Mouse (Mus musculus): ENCODE data around the gene Pde2a.
"Not testable (repeated sequence)": the region's sequence is repeated elsewhere in the genome, so short reads cannot be mapped to it uniquely, and the experiment has no call there.

Gene Pde2a

DNA sequence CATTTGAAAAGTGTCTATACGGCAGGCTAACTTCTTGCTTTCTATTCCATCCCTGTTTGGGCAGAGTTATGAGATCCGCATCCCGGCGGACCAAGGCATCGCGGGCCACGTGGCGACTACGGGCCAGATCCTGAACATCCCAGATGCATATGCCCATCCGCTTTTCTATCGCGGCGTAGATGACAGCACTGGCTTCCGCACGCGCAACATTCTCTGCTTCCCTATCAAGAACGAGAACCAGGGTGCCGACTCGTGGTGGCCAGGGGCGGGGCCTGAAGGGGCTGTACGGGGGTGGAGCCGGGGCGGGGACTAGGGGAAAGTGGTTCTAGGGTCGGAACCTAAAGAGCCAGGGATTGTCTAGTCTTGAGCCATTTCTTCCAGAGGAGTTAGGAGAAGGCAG lies 83.0 kb downstream of the Pde2a start:
- DNase-seq (ENCODE audit: extremely low read depth, low read depth, low spot score), result no peak

DNA sequence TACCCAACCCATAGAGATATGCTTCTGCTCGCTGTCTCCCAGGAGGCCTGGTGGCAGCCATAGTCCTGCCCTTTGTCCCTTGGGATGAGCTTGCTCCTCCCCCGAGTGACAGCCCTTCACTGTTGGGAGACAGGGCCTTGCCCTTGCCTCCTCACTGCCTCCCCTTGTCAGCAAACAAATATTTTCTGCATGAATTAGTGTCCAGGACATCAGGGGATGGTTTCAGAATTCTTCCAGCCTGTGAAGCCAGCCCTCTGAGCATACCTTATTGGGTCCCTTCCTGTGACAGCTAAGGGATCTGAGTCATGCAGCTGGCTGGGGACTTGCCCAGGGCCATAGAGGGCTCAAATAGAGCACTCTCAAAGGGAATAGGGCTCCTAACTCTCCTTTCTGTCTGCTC lies 87.7 kb downstream of the Pde2a start:
- no peak for DNase-seq (ENCODE audit: extremely low read depth, low read depth, low spot score)

DNA sequence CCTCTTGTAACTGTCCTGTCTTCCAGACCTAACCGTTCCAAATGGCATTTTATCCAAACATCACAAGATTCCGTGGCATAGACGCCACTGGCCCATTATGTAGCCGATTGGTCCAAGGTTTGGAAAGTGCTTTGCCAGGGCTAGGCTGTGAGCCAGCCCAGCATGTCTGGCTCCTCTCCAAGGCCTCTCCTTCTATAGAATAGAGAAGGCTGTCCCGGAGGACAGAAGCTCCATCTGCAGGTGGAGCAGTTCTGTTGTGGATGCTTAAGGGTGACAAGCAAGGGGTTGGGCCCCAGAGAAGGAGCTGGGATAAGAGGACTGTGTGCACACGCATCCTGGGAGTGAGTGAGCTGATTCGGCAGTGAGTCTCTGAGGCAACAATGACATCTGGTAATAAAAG lies 92.2 kb downstream of the Pde2a start:
- no peak for DNase-seq (ENCODE audit: extremely low read depth, low read depth, low spot score)

DNA sequence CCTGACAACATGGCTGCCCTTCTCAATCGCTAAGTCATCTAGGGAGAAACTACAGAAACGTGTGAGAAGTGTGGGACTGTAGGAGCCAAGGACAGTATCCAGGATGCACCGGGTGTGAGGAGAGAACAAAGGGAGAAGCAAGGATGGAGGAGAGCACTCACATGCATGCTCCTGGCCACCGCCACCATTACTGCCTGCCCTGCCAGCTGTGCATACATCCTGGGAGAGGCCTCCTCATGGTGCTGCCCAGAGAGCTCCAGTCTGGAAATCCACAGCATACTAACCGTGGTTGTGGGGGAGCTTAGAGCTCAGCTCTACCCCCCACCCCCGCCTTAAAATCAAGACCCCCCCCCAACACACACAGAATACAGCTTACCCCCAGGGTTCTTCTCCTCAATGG lies 93.3 kb downstream of the Pde2a start:
- DNase-seq (ENCODE audit: extremely low read depth, low read depth, low spot score), result no peak

DNA sequence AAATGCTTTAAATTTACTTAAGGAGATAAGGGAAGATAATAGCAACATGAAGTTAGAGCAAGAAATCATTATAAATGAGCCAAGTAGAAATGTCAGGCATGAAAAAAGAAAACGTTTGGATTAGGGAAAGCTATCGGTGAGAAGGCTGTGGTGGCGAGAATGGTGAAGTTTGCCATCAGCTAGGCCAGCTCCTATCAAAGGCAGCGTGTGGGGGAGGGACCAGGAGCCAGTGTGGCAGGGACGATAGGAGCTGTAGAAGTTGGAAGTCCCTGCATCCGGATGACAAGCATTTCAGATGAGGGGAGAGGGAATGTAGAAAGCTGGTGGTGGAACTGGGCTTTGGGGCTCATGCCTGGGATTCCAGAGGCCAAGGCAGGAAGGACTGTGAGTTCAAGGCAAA lies 93.8 kb downstream of the Pde2a start:
- no peak for DNase-seq (ENCODE audit: extremely low read depth, low read depth, low spot score)

DNA sequence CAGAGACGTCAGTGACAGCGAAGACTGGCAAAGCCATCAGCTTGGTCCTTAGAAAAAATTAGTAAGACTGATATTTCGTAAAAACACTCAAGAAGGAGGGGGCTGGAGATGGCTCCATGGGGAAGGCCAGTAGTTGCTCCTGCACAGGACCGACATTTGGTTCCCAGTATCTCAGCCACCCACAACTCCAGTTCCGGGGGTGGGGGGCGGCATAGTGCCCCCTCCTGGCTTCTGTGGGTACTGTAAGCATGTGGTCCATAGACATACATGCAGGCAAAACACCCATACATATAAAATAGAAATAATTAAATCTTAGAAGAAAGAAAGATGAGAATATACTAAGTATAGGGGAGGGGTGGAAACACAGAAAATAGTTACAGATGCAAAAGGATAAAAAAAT lies 95.0 kb downstream of the Pde2a start:
- DNase-seq (ENCODE audit: extremely low read depth, low read depth, low spot score), result no peak

DNA sequence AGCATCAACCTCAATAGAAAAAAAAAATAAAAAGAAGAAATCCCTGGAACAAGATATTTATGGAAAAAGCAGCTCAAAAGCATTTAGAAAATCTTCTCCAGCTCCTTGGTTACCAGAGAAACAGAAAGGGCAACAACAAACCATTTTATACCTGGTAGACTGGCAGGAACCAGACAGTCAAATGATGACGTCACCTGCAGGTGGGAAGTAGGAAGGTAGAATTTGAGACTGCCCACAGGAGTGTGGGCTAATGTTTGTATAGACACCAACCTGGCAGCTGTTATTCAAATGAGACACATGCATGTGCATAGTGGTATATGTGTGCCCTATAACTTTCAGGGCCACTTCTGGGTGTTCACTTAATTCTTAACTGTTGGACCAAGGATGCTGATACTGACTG lies 100.2 kb downstream of the Pde2a start:
- DNase-seq (ENCODE audit: extremely low read depth, low read depth, low spot score), result no peak

DNA sequence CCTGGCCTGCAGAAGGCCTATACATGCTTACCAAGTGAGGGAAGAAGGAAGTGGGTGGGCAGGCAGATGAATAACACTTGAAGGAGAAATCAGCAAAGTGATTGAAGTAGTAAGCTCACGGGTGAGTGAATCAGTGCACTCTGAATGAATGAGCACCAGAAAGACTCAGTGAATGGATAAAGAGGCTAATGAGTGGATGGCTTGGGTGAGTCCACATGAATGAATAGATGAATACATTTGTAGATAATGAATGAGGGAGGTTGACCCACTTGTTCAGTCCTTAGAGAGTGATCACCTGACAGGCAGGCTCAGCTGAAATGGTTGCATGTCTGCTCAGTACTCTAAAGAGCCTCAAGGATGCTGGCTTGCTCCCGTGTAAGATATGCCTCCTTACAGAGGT lies 101.7 kb downstream of the Pde2a start:
- DNase-seq (ENCODE audit: extremely low read depth, low read depth, low spot score), result no peak

DNA sequence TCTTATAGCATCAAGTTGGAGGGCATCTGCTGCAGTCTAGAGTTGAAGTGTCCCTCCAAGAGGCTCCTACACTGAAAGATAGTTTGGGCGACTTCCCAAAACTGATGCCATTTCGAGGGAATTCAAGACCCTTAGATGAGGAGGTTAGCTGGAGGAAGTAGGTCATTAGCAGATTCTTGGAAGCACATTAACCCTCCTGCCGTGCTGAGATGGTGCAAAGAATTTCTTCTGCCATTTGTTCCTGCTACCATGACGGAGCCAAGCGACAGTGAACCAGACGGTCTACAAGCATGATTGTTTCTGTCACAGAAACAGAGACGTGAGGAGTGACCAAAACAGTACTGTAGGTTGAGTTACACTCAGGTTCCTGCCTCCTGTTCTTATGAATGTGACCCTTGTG lies 105.0 kb downstream of the Pde2a start:
- no peak for DNase-seq (ENCODE audit: extremely low read depth, low read depth, low spot score)

DNA sequence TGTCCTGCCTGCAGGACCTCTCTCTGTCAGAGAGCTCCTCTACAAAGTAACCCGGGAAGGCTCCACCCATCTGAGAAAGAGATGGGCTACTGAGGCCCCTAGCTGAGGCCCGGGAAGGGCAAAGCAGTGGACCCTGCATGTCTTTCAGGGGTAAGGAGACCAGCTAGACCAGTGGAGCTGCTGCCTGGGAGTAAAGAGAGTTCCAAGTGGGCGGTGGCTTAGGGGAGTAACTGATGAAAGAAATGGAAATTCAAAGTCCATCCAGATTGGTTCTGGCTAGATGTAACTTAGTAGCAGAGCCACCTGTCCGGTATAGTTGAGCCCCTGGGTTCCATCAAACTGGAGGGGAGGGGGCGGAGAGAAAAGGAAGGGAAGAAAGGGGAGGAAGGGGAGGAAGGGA lies 112.9 kb downstream of the Pde2a start:
- DNase-seq (ENCODE audit: extremely low read depth, low read depth, low spot score), result no peak

DNA sequence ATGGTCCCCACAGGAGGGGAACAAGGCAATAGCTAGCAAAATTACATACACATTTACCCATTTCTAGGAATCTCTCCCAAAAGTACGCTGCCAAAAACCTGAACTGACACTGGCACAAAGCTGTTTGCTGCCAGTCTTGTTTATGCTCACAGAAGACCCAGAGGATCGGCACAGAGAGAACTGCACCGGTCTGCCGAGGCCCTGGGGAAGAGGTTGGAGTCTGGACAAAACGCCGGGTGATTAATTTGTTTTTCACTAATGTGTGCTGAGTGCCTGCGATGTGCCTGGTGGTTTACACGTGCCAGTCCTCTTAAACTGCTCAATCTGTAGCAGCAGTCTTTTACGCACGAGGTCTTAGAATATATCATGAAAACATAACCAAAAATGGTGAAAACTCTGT lies 113.6 kb downstream of the Pde2a start:
- no peak for DNase-seq (ENCODE audit: extremely low read depth, low read depth, low spot score)

DNA sequence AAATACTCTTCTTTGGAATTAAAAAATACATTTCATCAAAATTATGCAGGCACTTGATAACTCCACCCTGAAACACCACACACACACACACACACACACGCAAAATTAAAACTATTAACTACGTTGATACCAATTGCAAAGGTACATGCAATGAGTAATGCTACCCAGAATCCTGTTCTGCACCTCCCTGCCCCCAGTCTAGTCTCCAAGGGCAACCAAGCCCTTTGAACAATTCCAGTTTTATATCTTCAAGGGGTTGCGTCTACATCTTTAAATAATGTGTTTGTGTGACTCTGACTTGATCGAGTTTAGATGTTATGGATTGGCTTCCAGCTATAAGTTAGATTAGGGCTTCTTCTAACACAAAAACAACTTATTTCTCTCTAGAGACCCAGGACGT lies 114.0 kb downstream of the Pde2a start:
- no peak for DNase-seq (ENCODE audit: extremely low read depth, low read depth, low spot score)

DNA sequence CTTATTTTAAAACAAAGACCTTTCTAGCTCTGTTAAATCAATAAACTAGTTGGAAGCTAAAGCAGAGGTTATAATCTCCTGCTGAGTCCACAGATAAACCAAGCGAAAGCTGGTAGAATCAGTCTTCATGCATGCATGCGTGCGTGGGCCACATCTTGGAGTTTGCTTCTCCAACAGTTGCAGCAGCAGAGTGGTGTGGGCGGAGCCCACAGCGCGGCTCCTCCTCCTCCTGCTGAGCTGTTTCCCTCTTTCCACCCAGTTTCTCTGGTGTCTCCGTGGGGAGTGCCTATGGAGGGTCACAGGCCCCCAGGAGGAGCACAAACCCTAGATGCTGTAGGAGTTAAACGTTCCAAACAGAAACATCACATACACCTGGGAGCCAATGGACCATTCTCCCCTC lies 116.0 kb downstream of the Pde2a start:
- DNase-seq (ENCODE audit: extremely low read depth, low read depth, low spot score), result no peak

DNA sequence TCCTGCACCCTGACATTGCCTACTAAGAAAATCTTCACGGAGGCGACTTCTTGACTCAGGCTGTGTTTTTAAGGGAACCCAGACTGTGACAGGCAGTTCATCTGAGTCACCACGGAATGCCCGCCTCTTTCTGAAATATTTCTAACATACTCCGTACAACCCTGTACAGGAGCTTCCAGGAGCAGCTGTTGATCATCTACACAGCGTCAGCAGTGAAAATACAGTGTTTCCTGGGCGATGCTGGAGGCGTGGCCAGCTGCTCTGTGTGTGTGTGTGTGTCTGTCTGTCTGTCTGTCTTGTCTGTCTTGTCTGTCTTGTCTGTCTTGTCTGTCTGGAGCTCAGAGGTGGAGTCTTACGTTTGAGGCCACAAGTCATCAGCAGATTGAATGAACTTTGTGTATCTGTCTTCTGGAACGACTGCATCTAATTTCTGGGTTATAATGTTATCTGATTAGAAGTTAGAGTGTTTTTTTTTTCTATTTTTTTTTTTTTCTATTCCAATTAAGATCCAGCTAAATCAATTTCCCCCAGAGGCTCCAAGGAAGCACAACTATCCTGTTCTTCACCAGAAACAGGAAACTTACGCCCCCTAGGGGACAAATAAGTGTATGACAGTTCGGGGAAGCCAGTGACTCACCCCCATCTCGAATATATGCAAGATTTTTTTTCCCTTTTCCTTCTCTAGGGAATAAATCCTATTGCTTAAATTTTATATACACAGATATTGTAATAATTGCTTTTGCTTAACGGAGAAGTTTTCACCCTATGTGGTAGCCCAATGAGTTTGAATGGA lies 116.8 kb downstream of the Pde2a start:
- no peak for DNase-seq (ENCODE audit: extremely low read depth, low read depth, low spot score)

DNA sequence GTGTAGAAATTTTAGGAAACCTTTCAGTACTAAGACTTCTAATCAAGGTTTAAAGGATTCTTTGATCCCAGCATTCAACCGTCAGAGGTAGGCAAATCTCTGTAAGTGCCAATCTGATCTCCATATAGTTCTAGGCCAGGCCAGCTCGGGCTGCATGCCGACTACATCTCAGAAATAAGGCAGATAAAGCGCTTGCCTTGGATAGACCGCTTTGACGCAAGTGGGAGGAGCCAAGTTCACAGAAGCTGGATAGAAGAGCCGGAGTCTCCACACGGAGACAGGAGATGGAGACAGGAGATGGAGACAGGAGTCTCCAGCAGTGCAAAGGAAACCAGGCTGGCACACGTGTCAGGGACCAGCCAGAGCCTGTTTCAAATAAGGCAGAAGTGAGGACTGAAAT lies 118.3 kb downstream of the Pde2a start:
- no peak for DNase-seq (ENCODE audit: extremely low read depth, low read depth, low spot score)

DNA sequence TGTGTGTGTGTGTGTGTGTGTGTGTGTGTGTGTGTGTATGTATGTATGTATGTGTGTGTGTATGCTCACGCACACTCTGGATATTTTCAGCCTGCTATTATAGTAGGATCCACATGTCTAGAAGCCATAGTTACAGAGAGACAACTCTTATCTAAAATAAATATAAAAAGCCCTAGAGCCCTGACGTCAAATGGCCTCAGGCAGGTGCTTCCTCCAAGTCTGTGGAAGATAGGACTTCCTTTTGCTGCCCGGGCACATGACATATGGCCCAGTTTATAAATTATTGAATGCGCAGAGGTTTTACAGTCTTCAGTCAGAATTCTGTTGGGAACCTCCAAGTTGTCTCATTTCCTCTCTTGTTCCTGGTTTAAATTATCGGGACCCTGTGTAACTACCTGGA lies 119.2 kb downstream of the Pde2a start:
- no peak for DNase-seq (ENCODE audit: extremely low read depth, low read depth, low spot score)

DNA sequence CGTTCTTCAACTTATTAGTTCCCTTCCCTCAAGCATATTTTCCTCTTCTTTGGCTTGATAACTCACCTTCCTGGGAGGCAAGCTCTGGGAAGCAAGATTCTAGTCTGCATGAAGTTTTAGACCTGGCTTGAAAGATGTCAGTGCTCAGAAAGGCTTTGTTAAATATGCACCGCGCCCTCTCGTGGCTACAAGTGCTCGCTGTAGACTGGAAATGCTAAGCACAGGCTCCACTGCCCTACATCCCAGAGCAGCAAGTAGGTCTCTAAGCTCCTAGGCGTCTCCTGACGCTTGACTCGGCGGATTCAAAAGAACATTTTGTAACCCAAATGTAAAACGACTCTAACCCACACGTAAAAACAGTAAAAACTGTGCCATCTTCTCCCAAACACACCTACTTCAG lies 119.6 kb downstream of the Pde2a start:
- no peak for DNase-seq (ENCODE audit: extremely low read depth, low read depth, low spot score)

DNA sequence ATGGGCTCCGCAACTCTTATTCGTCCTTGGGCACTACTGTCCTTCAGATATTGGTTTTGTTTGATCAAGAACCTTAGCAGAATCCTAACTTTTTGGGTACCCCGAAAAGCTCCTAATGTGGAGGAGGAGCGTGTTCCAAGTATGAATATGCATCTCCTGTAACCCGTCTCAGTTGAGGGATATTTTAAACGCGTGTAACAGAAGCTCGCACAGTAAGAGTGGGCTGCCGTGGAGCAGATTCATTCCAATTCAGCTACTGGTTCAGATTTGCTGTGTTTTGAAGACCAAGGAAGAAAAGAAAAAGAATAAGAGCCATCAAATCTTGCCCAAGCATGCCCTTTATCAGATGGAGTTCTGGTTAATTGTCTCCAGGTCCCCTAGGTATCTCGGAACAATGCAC lies 120.2 kb downstream of the Pde2a start:
- DNase-seq (ENCODE audit: extremely low read depth, low read depth, low spot score), result no peak

DNA sequence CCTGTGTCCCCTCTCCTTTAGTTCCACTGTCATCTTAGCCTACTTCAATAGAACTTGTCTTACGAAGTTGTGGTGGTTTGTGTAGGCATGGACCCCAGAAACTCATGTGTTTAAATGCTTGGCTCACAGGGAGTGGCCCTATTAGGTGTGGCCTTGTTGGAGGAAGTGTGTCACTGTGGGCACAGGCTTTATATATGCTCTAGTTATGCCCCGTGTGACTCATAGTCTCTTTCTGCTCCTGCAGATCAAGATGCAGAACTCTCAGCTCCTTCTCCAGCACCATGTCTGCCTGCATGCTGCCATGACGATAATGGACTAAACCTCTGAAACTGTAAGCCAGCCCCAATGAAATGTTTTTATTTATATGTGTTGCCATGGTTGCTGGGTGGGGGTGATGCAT lies 126.2 kb downstream of the Pde2a start:
- DNase-seq (ENCODE audit: extremely low read depth, low read depth, low spot score), result no peak

DNA sequence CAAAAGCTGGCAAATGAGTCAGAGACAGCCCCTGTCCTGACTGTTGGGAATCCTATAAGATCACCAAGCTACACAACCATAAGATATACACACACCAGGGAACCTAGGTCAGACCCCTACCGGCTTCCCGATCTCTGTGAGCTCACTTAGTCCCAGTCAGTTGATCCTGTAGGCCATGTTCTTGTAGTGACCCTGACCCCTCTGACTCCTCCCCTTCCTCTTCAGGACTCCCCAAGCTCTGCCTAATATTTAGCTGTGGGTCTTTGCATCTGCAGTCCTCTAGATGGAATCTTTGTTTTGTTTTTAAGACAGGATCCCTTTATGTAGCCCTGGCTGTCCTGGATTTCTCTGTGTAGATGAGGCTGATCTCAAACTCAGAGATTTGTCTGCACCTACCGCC lies 127.8 kb downstream of the Pde2a start:
- DNase-seq (ENCODE audit: extremely low read depth, low read depth, low spot score), result no peak

DNA sequence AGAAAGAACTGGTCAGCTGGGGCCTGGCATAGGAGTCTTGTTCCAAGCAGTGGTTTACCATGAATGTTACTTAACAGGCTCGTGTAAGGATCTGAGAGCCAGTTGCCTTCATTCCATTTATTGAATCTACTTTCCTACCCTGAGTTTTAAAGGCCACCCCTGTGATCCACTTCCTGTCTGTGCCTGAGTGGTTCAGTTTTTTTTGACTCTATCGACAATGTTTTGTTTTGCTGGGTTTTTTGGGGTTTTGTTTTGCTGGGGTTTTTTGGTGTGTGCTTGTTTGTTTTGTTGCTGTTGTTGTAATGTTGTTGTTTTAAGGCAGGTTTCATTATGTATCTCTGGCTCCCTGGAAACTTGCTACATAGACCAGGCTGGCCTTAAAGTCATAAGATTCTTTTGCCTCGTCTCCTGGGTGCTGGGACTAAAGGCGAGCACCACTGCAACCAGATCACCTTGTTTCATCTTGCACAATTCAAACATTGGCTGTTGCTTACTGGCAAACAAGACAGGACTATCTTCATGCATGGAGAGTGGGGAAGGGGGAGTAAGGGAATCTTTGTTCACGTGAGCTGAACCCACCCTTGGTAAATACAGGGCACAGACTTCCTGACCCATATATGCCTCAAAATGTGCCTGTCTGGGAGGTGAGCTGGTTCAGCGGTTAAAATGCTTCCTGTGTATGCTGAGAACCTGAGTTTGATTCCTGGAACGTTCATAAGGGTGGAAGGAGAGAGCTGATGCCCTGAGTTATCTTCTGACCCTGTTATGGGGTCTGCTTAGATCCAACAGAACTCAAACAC lies 129.4 kb downstream of the Pde2a start:
- no peak for DNase-seq (ENCODE audit: extremely low read depth, low read depth, low spot score)

DNA sequence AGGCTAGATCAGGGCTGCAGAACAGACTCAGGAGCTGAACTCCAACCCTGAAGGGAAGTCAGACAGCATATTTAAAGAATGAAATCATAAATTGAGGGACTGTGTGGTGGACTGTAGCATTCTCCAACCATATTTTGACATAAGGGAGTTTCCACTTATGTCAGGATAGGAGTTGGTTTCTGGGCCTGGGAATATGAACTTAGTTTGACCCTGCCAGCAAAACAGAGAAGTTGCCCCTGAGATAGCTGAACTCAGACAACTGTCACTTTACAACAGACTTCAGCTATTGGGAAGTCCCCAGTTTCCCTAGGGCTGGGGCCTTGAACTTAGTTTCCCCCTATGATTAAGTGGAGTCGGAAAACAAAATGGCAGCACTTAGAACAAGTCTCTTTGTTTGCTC lies 130.0 kb downstream of the Pde2a start:
- DNase-seq (ENCODE audit: extremely low read depth, low read depth, low spot score), result no peak

DNA sequence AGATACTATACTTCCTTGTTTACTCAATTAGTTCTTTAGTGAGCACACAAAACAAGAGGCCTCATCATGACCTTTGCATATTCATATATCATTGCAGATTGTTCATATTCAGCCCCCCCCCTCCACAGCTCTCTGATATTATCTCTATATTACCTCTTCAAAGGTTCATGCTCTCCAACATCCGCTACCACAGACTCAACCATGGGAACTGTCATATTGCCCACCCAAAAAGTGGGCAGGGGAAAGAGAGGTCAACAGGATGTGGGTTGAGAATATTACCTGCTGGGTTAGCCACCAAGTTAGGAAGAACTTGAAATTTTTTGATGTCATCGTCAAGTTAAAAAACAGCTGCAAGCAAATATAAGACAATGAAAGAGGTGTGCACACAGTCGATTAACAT lies 134.0 kb downstream of the Pde2a start:
- not testable (repeated sequence) for DNase-seq (ENCODE audit: extremely low read depth, low read depth, low spot score)

Data from fat pad, adult 2 months (tissue).